Mouse (Mus musculus) T-helper 1 cell (primary cell): ENCODE data around the gene Acot12.

Source experiments
- in situ Hi-C: fragments of 300-600 bp; cut with MboI, MseI; formaldehyde crosslinking; loops from one replicate; pipeline ENCODE4 v1.15.1; 2025; ENCODE audit warnings: high pct_unique_total_duplicates

Gene Acot12

GRCm38 (mm10) chr13:91758316-91759048 is 17.2 kb downstream of the Acot12 start:
- in situ Hi-C loops: loop anchor here (25.0 kb wide), 1 partner anchor 1671 kb away; the partner anchor contains the start of genes Tmem167 and Xrcc4

GRCm38 (mm10) chr13:91759791-91760190 is 18.5 kb downstream of the Acot12 start:
- in situ Hi-C loops: loop anchor here (25.0 kb wide), 1 partner anchor 1672 kb away; the partner anchor contains the start of genes Tmem167 and Xrcc4

GRCm38 (mm10) chr13:91760302-91761050 is 19.2 kb downstream of the Acot12 start:
- in situ Hi-C loops: loop anchor here (25.0 kb wide), 1 partner anchor 1673 kb away; the partner anchor contains the start of genes Tmem167 and Xrcc4

- in situ Hi-C loops: loop anchor here (25.0 kb wide), 1 partner anchor 1675 kb away; the partner anchor contains the start of genes Tmem167 and Xrcc4
These were observed 20.5 kb downstream of the Acot12 start for GRCm38 (mm10) chr13:91761654-91762445.

GRCm38 (mm10) chr13:91763654-91764053 is 22.3 kb downstream of the Acot12 start:
- in situ Hi-C loops: loop anchor here (25.0 kb wide), 1 partner anchor 1676 kb away; the partner anchor contains the start of genes Tmem167 and Xrcc4

GRCm38 (mm10) chr13:91765627-91766026 is 24.3 kb downstream of the Acot12 start:
- in situ Hi-C loops: loop anchor here (25.0 kb wide), 1 partner anchor 1678 kb away; the partner anchor contains the start of genes Tmem167 and Xrcc4

GRCm38 (mm10) chr13:91768683-91769651 is 27.7 kb downstream of the Acot12 start:
- in situ Hi-C loops: loop anchor here (25.0 kb wide), 1 partner anchor 1682 kb away; the partner anchor contains the start of genes Tmem167 and Xrcc4

GRCm38 (mm10) chr13:91778092-91778491 is 36.8 kb downstream of the Acot12 start:
- in situ Hi-C loops: loop anchor here (5.0 kb wide), 1 partner anchor 56 kb away; no protein-coding TSS in a partner anchor

GRCm38 (mm10) chr13:91779892-91780291 is 38.6 kb downstream of the Acot12 start:
- in situ Hi-C loops: loop anchor here (5.0 kb wide), 1 partner anchor 58 kb away; no protein-coding TSS in a partner anchor

- in situ Hi-C loops: no loop called here
These were observed 50.7 kb downstream of the Acot12 start for GRCm38 (mm10) chr13:91792035-91792434.

- in situ Hi-C loops: no loop called here
These were observed 53.7 kb downstream of the Acot12 start for GRCm38 (mm10) chr13:91794926-91795436.

GRCm38 (mm10) chr13:91795593-91795992 is 54.3 kb downstream of the Acot12 start:
- in situ Hi-C loops: no loop called here

GRCm38 (mm10) chr13:91796003-91796402 is 54.7 kb downstream of the Acot12 start:
- in situ Hi-C loops: no loop called here

- in situ Hi-C loops: no loop called here
These were observed 55.6 kb downstream of the Acot12 start for GRCm38 (mm10) chr13:91796916-91797315.

- in situ Hi-C loops: no loop called here
These were observed 56.1 kb downstream of the Acot12 start for GRCm38 (mm10) chr13:91797442-91797841.

GRCm38 (mm10) chr13:91801726-91802125 is 60.4 kb downstream of the Acot12 start:
- in situ Hi-C loops: no loop called here

- in situ Hi-C loops: no loop called here
These were observed 66.0 kb downstream of the Acot12 start, which contains the start of gene Zcchc9 for GRCm38 (mm10) chr13:91807155-91807839. Gene Zcchc9 (minus strand): TSS chr13:91807705.

GRCm38 (mm10) chr13:91807874-91808575 is 66.7 kb downstream of the Acot12 start:
- in situ Hi-C loops: no loop called here
